Mouse (Mus musculus): ENCODE measurements around the gene Saa4. TPM values are rescaled to one million over a fixed set of nuclear protein-coding genes. Genes with fewer than 3 reads are reported as not detected.
"Not testable (repeated sequence)": the region's sequence is repeated elsewhere in the genome, so short reads cannot be mapped to it uniquely, and the experiment has no call there.

The Saa4 gene
- polyA plus RNA-seq, 1 experiment from 2014 or later: 2.3 TPM

DNA sequence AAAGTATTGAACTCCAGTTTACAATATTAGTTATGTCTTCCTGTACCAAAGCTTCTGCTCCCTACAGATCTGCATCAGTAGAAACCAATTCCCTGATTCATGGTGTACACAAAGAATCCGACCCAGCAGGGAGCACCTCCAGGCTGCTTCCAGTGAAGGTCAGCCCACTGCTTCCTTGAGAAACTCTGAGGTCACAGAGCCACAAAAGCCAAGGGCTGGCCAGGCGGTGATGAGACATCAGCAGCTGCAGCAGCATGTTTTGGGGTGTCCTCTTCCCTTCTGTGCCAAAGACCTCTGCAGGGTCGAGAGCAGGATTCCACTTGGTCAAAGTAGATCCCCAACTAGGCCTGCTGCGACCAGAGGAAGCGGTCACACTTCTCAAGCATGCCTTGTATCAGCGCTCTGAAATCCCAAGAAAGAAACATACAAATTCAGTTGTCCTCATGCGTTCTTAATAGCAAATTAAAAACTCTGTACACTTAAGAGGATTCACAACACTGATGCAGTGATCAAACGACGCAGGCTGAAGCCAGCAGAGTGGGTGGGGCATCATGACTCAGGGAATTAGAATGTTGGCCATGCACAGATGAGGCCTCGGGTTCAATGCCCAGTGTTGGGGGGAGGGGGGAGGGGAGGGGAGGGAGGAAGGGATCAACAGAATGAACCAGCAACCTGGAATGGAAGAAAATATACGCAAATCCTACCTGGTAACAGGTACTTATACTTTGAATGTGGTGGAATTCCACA, 28.8 kb upstream of the Saa4 start:
- WGBS (ENCODE audit: insufficient replicate concordance): 70% methylated on average over 11 of the region's 11 CpGs
- no peak for TF ChIP-seq EP300 (IDR thresholded peaks at IDR 0.05; ENCODE audit: low read depth)
- no peak for ATAC-seq

DNA sequence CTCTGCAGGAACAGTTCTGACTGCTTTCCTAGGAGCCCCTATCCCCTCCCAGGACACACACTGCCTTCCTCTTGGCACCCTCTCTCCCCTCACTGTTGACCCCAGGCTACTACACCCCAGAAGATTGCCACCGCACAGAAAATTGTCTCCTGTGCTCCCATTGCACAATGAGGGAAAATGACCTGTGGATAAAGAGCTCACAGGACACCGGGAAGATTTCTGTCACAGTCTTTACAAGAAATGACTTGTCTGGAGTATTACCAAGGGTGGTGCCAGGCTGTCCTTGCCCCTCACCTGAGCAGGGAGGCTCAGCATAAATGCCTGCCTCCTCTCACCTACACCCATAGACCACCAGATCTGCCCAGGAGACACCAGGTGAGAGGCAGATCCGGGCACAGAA, 19.1 kb upstream of the Saa4 start, which contains the start of gene Saa2:
Saa2 (plus strand) TSS at position 301 of the 400 bp plus-strand sequence.
- H3K36me3 ChIP-seq (replicated peaks; ENCODE audit: insufficient read depth, low read length): no peaks in the 10 kb centered on the region
- 42% methylated on average over 3 of the region's 3 CpGs for WGBS (ENCODE audit: insufficient replicate concordance)
- H3K27me3 ChIP-seq (ENCODE audit: insufficient read depth, low read length): no peaks in the 10 kb centered on the region
- H3K4me2 ChIP-seq (ENCODE audit: low read depth, low read length): no peak within 1 kb of the TSS
- no peak within 1 kb of the TSS for H3K4me3 ChIP-seq (ENCODE audit: low read depth, low read length)
- ATAC-seq: no peak
- no peaks in the 10 kb centered on the region for H3K4me1 ChIP-seq (ENCODE audit: insufficient read depth)
- TF ChIP-seq CTCF (IDR thresholded peaks at IDR 0.05; ENCODE audit: low read depth) (no peak), EP300 (IDR thresholded peaks at IDR 0.05; ENCODE audit: low read depth) (no peak)
- H3K9ac ChIP-seq (replicated peaks): no peak within 1 kb of the TSS
- H3K27ac ChIP-seq (ENCODE audit: low read depth): no peak within 1 kb of the TSS
- no peak for DNase-seq
- H3K9me3 ChIP-seq (ENCODE audit: low read length): no peaks in the 10 kb centered on the region

More for the DNA sequence above, 28.8 kb upstream of the Saa4 start:
- no peaks in the 10 kb centered on the region for H3K27me3 ChIP-seq (ENCODE audit: insufficient read depth, low read length)
- no peak for DNase-seq
- peaks cover 32% of the 10 kb centered on the region for H3K36me3 ChIP-seq (replicated peaks; ENCODE audit: insufficient read depth, low read length)
- no peaks in the 10 kb centered on the region for H3K4me1 ChIP-seq (ENCODE audit: insufficient read depth)
- no peak overlapping the region for H3K9ac ChIP-seq (replicated peaks)
- no peak overlapping the region for H3K4me3 ChIP-seq (ENCODE audit: low read depth, low read length)
- H3K27ac ChIP-seq (ENCODE audit: low read depth): no peak overlapping the region
- no peak overlapping the region for H3K4me2 ChIP-seq (ENCODE audit: low read depth, low read length)
- no peaks in the 10 kb centered on the region for H3K9me3 ChIP-seq (ENCODE audit: low read length)

DNA sequence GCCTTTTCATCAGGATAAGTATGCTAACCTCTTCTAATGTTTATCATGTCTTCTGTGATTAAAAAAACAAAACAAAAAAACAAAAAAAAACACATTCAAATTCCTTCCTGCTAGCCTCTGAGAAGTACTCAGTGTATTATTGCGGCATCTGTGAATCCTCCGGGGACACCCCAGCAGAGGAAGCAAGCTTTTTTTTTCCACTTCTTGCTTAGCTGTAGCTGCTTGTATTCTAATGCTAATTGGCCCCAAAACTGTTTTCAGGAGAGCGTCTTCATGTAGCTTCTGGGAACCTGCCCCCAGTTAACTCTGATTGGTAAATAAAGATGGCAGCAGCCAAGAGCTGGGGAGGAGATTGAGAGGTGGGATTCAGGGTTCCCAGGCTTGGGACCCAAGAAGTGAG, 16.1 kb upstream of the Saa4 start:
- H3K9me3 ChIP-seq (ENCODE audit: low read length): no peaks in the 10 kb centered on the region
- no peak overlapping the region for H3K27ac ChIP-seq (ENCODE audit: low read depth)
- no peaks in the 10 kb centered on the region for H3K4me1 ChIP-seq (ENCODE audit: insufficient read depth)
- TF ChIP-seq CTCF (IDR thresholded peaks at IDR 0.05; ENCODE audit: low read depth) (no peak), EP300 (IDR thresholded peaks at IDR 0.05; ENCODE audit: low read depth) (no peak)
- H3K27me3 ChIP-seq (ENCODE audit: insufficient read depth, low read length): no peaks in the 10 kb centered on the region
- H3K9ac ChIP-seq (replicated peaks): no peak overlapping the region
- 60% methylated on average over 3 of the region's 3 CpGs for WGBS (ENCODE audit: insufficient replicate concordance)
- no peak overlapping the region for H3K4me2 ChIP-seq (ENCODE audit: low read depth, low read length)
- ATAC-seq: no peak
- H3K4me3 ChIP-seq (ENCODE audit: low read depth, low read length): no peak overlapping the region
- no peaks in the 10 kb centered on the region for H3K36me3 ChIP-seq (replicated peaks; ENCODE audit: insufficient read depth, low read length)
- no peak for DNase-seq

DNA sequence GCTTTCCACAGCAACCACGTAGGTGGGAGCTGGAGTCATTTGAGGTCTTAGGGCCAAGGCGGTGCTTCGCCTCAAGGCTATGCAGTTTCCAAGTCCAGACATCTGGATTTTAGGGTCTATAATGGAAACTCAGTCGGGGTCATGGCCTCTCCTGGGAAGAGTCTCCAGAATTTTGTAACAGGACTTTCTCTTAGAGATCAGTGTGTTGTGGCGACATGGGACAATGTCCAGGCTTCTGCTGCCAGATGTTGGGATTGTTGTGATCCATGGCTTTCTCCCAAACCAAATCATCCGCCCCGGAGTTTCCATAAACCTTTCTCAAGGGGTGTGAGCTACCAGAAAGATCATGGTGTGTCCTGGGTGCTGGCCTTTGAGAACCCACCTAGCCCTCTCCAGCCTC, 14.0 kb upstream of the Saa4 start:
- H3K4me2 ChIP-seq (ENCODE audit: low read depth, low read length): no peak overlapping the region
- 79% methylated on average over 7 of the region's 7 CpGs for WGBS (ENCODE audit: insufficient replicate concordance)
- TF ChIP-seq EP300 (IDR thresholded peaks at IDR 0.05; ENCODE audit: low read depth) (no peak), CTCF (IDR thresholded peaks at IDR 0.05; ENCODE audit: low read depth) (no peak)
- no peak overlapping the region for H3K4me3 ChIP-seq (ENCODE audit: low read depth, low read length)
- no peaks in the 10 kb centered on the region for H3K4me1 ChIP-seq (ENCODE audit: insufficient read depth)
- no peak overlapping the region for H3K27ac ChIP-seq (ENCODE audit: low read depth)
- no peak overlapping the region for H3K9ac ChIP-seq (replicated peaks)
- no peaks in the 10 kb centered on the region for H3K36me3 ChIP-seq (replicated peaks; ENCODE audit: insufficient read depth, low read length)
- ATAC-seq (peak; percentile 50; the same call in 1 of the 2 replicates), DNase-seq (no peak)
- H3K27me3 ChIP-seq (ENCODE audit: insufficient read depth, low read length): no peaks in the 10 kb centered on the region
- no peaks in the 10 kb centered on the region for H3K9me3 ChIP-seq (ENCODE audit: low read length)

- no peak overlapping the region for H3K27ac ChIP-seq (ENCODE audit: low read depth)
- H3K4me3 ChIP-seq (ENCODE audit: low read depth, low read length): no peak overlapping the region
- DNase-seq (no peak), ATAC-seq (no peak)
- H3K36me3 ChIP-seq (replicated peaks; ENCODE audit: insufficient read depth, low read length): no peaks in the 10 kb centered on the region
- H3K4me2 ChIP-seq (ENCODE audit: low read depth, low read length): no peak overlapping the region
- TF ChIP-seq CTCF (IDR thresholded peaks at IDR 0.05; ENCODE audit: low read depth): no peak
- TF ChIP-seq EP300 (IDR thresholded peaks at IDR 0.05; ENCODE audit: low read depth): no peak
- no peaks in the 10 kb centered on the region for H3K9me3 ChIP-seq (ENCODE audit: low read length)
- no peaks in the 10 kb centered on the region for H3K27me3 ChIP-seq (ENCODE audit: insufficient read depth, low read length)
- H3K9ac ChIP-seq (replicated peaks): no peak overlapping the region
- no peaks in the 10 kb centered on the region for H3K4me1 ChIP-seq (ENCODE audit: insufficient read depth)
- 52% methylated on average over 3 of the region's 3 CpGs for WGBS (ENCODE audit: insufficient replicate concordance)
Measured at GRCm38 (mm10) chr7:46745816-46746215, 13.4 kb upstream of the Saa4 start.

GRCm38 (mm10) chr7:46742880-46743279, 10.5 kb upstream of the Saa4 start, which contains the start of gene Saa1:
Gene Saa1, minus strand, starts transcription at chr7:46742980.
- not testable (repeated sequence) for H3K36me3 ChIP-seq (replicated peaks; ENCODE audit: insufficient read depth, low read length); H3K4me2 ChIP-seq (ENCODE audit: low read depth, low read length); H3K4me3 ChIP-seq (ENCODE audit: low read depth, low read length); DNase-seq; H3K9ac ChIP-seq (replicated peaks); H3K9me3 ChIP-seq (ENCODE audit: low read length); H3K4me1 ChIP-seq (ENCODE audit: insufficient read depth); H3K27ac ChIP-seq (ENCODE audit: low read depth); ATAC-seq; H3K27me3 ChIP-seq (ENCODE audit: insufficient read depth, low read length)
- WGBS (ENCODE audit: insufficient replicate concordance): 45% methylated on average over 3 of the region's 3 CpGs

DNA sequence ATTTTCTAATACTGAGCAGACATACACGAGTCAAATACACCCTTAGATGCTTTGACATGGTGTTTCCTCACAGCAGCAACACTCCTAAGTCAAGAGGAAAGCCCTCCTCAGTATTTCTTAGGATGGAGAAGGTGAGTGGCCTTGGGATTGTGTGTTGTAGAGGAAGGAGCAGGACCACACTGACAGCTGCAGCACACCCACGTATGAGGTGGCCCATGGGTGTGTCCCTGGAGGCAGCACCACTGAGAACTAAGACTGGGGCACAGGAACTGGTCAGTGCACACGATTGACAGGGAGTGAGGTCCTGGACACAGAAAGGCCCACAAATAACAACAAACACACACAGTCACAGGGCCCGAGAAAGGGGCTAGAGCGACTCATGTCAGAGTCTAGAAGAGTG, 7.6 kb upstream of the Saa4 start:
- H3K27ac ChIP-seq (ENCODE audit: low read depth); DNase-seq; H3K4me3 ChIP-seq (ENCODE audit: low read depth, low read length); H3K4me2 ChIP-seq (ENCODE audit: low read depth, low read length); H3K36me3 ChIP-seq (replicated peaks; ENCODE audit: insufficient read depth, low read length); H3K27me3 ChIP-seq (ENCODE audit: insufficient read depth, low read length); H3K4me1 ChIP-seq (ENCODE audit: insufficient read depth); H3K9me3 ChIP-seq (ENCODE audit: low read length); H3K9ac ChIP-seq (replicated peaks); ATAC-seq: not testable (repeated sequence)
- WGBS (ENCODE audit: insufficient replicate concordance): 68% methylated on average over 5 of the region's 5 CpGs

All from liver, postnatal 0 days (tissue).